Mouse (Mus musculus) lung, embryonic 15.5 days (tissue): ENCODE measurements around the gene Zpr1. TPM values are rescaled to one million over a fixed set of nuclear protein-coding genes. Genes with fewer than 3 reads are reported as not detected.
A peak's percentile ranks its signal among the peaks of the same experiment; 100 is the strongest.

ENCODE experiments used
- ATAC-seq: fragments of 200-750 bp; cut with Nextera tagmentation; 2 replicates; pipeline ENCODE4 v1.8.0; 2017; ENCODE audit warnings: moderate number of reproducible peaks, borderline replicate concordance; ENCODE audit not compliant: low FRiP score, low TSS enrichment; ENCODE audit errors: extremely low read depth
- H3K27ac ChIP-seq: fragments of 300-500 bp; sonication (generic); 2 replicates; pipeline ENCODE4 v1.5.1; 2015; ENCODE audit warnings: moderate library complexity, mild to moderate bottlenecking, inconsistent platforms
- H3K27me3 ChIP-seq: fragments of 300-500 bp; sonication (generic); 2 replicates; pipeline ENCODE4 v1.6.1; 2015; ENCODE audit warnings: inconsistent platforms
- H3K36me3 ChIP-seq: fragments of 300-500 bp; sonication (generic); 2 replicates; pipeline ENCODE4 v1.6.1; 2015; ENCODE audit warnings: inconsistent platforms
- H3K4me1 ChIP-seq: fragments of 300-500 bp; sonication (generic); 2 replicates; pipeline ENCODE4 v1.6.1; 2015; ENCODE audit warnings: inconsistent platforms
- H3K4me2 ChIP-seq: fragments of 300-500 bp; sonication (generic); 2 replicates; pipeline ENCODE4 v1.6.1; 2015; ENCODE audit warnings: inconsistent platforms, mild to moderate bottlenecking, moderate library complexity
- H3K4me3 ChIP-seq: fragments of 300-500 bp; sonication (generic); 2 replicates; pipeline ENCODE4 v1.5.1; 2015; ENCODE audit warnings: mild to moderate bottlenecking, inconsistent platforms
- H3K9ac ChIP-seq: fragments of 300-500 bp; sonication (generic); 2 replicates; pipeline ENCODE4 v1.6.1; 2015; ENCODE audit warnings: inconsistent platforms
- H3K9me3 ChIP-seq: fragments of 300-500 bp; sonication (generic); 2 replicates; pipeline ENCODE4 v1.6.1; 2016; ENCODE audit warnings: inconsistent platforms
- WGBS: fragments of 180-500 bp; shearing (Covaris S2); methylation state at CpG from one replicate; pipeline ENCODE4 v1.1.7; 2015; 5-methylcytosine and 5-hydroxymethylcytosine counted together
- polyA plus RNA-seq: library from polyadenylated mRNA; unstranded; fragments of >200 nt; fragmentation: Nextera tagmentation; extraction: Ambion mirVana; gene quantifications from 2 replicates; pipeline ENCODE4 v1.2.1, GENCODE M21; 2015

Gene Zpr1
- 51.0 and 53.8 TPM in 2 replicates for polyA plus RNA-seq

DNA sequence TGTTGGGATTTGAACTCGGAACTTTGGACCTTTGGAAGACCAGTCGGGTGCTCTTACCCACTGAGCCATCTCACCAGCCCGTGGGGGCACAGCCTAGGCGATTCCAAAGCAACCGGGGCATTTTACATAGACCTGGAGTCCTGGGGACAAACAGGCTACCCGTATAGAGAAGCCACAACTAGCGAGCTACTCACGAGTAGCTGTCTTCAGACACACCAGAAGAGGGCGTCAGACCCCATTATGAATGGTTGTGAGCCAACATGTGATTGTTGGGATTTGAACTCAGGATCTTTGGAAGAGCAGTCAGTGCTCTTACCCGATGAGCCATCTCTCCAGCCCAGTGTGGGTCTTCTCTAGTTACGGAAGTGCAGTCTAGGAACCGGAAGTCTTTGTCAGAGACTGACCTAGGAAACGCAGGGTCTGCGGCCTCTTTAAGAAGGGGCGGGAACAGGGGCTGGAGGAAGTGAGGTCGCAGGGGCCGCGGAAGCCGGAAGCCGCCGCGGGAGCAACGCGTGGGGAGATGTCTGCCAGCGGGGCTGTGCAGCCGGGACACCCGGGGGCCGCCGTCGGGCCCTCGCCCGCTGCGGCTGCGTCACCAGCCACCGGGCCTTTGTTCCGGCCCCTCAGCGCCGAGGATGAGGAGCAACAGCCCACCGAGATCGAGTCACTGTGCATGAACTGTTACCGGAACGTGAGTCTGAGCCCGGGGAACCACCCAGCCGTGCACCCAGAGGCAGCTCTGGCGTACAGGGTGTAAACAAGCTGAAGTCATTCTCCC is at the start of gene Zpr1:
Gene Zpr1, plus strand, starts transcription at position 388 of the 778 bp plus-strand sequence.
- peak within 1 kb of the TSS; percentile 87 for H3K4me3 ChIP-seq
- H3K9me3 ChIP-seq = no peaks in the 10 kb centered on the region
- H3K4me2 ChIP-seq = peak within 1 kb of the TSS; percentile 81
- peaks cover 11% of the 10 kb centered on the region for H3K4me1 ChIP-seq
- 5% methylated on average over 45 of the region's 45 CpGs for WGBS
- H3K27ac ChIP-seq = peak within 1 kb of the TSS; percentile 55
- H3K27me3 ChIP-seq = peaks cover 27% of the 10 kb centered on the region; the same call in 1 of the 2 replicates
- peak; percentile 94 for ATAC-seq
- H3K36me3 ChIP-seq = peaks cover 36% of the 10 kb centered on the region
- peak within 1 kb of the TSS; percentile 56 for H3K9ac ChIP-seq

DNA sequence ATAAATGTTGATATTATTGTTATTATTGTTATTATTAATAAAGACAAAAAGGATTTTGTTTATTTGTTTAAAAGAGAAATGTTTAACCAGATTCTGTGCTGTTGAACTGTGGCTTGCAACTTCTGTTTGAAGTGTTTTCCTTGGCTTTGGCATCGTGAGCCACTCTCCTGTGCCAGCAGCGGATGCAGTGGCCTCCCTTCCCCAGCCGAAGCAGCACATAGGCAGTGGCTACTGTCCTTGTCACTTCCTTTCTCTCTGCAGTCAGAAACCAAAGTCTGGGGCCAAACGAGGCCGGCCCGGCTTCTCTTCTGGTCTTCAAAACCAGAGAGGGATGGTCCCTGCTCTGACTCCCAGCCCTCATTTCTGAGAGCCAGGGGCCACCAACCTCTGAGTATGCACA is 49.8 kb upstream of the Zpr1 start:
- H3K9me3 ChIP-seq = no peaks in the 10 kb centered on the region
- H3K27me3 ChIP-seq = no peaks in the 10 kb centered on the region
- peaks cover 32% of the 10 kb centered on the region; the same call in 1 of the 2 replicates for H3K36me3 ChIP-seq
- no peak for ATAC-seq
- no peak overlapping the region for H3K9ac ChIP-seq
- 69% methylated on average over 6 of the region's 6 CpGs for WGBS
- H3K4me1 ChIP-seq = no peaks in the 10 kb centered on the region
- H3K4me3 ChIP-seq = no peak overlapping the region
- no peak overlapping the region for H3K27ac ChIP-seq
- no peak overlapping the region for H3K4me2 ChIP-seq

DNA sequence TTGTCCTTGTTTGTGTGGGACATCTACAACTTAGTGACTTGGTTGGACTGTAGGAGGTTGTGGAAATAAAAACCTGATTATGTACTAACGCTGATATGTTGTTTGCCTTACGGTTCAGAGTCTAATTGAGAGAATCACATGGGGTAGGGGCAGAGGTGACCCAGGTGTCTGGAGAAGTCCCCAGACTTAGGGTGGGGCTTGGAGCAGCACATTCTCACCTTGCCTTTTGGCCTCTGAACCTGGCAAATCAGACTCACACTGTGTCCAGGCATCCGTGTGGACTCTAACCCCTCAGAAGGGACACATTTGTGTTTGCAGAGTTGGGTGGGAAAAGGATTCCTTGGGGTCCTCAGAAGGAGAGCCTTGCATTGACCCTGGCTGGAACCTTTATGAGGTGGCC is 48.8 kb upstream of the Zpr1 start:
- Histone ChIP-seq H3K4me1 (no peaks in the 10 kb centered on the region), H3K9ac (no peak overlapping the region), H3K9me3 (no peaks in the 10 kb centered on the region), H3K27ac (no peak overlapping the region), H3K4me2 (no peak overlapping the region), H3K36me3 (peaks cover 32% of the 10 kb centered on the region; the same call in 1 of the 2 replicates), H3K27me3 (no peaks in the 10 kb centered on the region), H3K4me3 (no peak overlapping the region)
- ATAC-seq = no peak
- 76% methylated on average over 3 of the region's 3 CpGs for WGBS

DNA sequence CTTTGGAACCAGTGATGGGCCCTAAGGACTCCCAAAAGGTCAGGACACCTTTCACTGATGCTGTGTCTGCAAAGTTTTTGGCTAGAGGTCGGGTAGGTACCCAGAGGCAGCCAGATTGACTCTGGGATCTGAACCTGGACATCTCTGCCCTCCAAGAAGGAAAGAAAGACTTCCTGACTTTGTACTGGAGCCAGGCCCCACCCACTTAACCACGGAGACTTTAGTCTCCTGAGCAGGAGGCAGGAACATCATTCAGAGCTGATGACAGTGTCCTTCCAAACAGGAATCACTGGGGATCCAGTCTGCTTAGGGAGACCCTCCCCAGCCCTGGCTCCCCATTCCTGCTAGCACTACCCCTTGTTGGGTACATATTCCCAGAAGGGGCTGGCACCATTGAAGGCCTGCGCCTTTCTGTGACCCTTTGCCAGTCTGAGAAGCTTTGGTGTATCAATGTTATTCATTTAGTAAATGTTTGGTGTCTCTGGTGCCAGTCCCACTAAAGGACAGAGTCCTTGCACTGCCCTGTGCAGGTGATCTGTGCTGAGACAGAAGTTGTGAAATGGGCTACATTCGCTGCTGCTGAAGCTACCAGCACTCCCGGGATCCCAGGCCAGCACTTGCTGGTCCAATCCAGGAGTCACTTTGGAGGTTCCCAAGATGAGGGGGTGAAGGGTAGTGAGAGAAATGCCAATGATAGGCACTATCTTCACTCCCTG is 47.8 kb upstream of the Zpr1 start:
- no peak overlapping the region for H3K4me3 ChIP-seq
- WGBS = 62% methylated on average over 5 of the region's 5 CpGs
- H3K9ac ChIP-seq = no peak overlapping the region
- H3K4me1 ChIP-seq = peaks cover 6% of the 10 kb centered on the region
- H3K4me2 ChIP-seq = no peak overlapping the region
- ATAC-seq = no peak
- peaks cover 26% of the 10 kb centered on the region; the same call in 1 of the 2 replicates for H3K36me3 ChIP-seq
- no peak overlapping the region for H3K27ac ChIP-seq
- H3K27me3 ChIP-seq = no peaks in the 10 kb centered on the region
- H3K9me3 ChIP-seq = no peaks in the 10 kb centered on the region

DNA sequence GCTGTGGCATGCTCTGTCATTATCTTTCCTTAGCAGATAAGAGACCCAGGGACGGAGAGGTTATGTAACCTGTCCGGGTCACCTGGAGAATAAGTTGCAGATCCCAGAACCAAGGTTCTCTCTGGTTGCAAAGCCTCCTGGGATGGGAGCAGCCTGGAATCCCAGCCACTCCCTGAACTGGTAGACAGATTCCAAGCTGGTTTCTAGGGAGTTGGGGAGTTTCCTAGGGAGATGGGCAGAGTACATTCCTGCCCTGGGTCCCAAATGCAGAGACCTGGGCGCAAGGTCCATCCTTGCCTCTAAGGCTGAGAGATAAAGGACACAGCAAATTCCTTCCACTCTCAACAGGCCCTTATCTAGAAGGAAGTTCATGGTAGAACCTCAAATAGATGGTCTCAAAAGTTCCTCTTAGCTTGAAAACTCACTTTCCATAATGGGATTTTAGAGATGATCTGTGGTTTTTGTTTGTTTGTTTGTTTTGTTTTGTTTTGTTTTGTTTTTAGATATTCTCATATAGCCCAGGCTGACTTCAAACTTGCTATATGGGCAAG is 45.7 kb upstream of the Zpr1 start:
- ATAC-seq = no peak
- 78% methylated on average over 3 of the region's 3 CpGs for WGBS
- H3K9me3 ChIP-seq = no peaks in the 10 kb centered on the region

DNA sequence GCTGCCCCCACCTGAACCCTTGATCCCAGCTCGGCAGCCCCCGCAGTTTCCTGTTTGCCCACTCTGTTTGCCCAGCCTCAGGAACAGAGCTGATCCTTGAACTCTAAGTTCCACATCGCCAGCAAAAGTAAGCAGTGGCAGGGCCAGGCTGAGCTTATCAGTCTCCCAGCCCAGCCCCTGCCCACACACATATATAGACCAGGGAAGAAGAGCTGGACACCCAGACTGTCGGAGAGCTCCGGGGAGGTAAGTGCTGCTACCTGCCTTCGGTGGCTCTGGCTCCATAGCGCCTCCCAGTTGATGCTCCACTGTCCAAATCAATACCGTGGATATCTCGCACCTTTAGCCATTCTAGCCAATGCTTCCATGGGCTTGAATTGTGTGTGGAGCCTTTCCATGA is 44.4 kb upstream of the Zpr1 start, which contains the start of gene Apoa1:
Gene Apoa1, plus strand, starts transcription at position 90 of the 400 bp plus-strand sequence.
- H3K4me3 ChIP-seq = no peak within 1 kb of the TSS
- H3K27ac ChIP-seq = no peak within 1 kb of the TSS
- H3K9ac ChIP-seq = no peak within 1 kb of the TSS
- H3K4me1 ChIP-seq = peaks cover 13% of the 10 kb centered on the region
- 32% methylated on average over 9 of the region's 9 CpGs for WGBS
- no peaks in the 10 kb centered on the region for H3K36me3 ChIP-seq
- H3K27me3 ChIP-seq = no peaks in the 10 kb centered on the region
- H3K4me2 ChIP-seq = no peak within 1 kb of the TSS
- ATAC-seq = no peak
- no peaks in the 10 kb centered on the region for H3K9me3 ChIP-seq

More for the DNA sequence above, 45.7 kb upstream of the Zpr1 start:
- Histone ChIP-seq H3K4me2 (no peak overlapping the region), H3K27me3 (no peaks in the 10 kb centered on the region), H3K4me3 (no peak overlapping the region), H3K27ac (no peak overlapping the region), H3K9ac (no peak overlapping the region), H3K36me3 (peaks cover 9% of the 10 kb centered on the region; the same call in 1 of the 2 replicates), H3K4me1 (peaks cover 13% of the 10 kb centered on the region)

DNA sequence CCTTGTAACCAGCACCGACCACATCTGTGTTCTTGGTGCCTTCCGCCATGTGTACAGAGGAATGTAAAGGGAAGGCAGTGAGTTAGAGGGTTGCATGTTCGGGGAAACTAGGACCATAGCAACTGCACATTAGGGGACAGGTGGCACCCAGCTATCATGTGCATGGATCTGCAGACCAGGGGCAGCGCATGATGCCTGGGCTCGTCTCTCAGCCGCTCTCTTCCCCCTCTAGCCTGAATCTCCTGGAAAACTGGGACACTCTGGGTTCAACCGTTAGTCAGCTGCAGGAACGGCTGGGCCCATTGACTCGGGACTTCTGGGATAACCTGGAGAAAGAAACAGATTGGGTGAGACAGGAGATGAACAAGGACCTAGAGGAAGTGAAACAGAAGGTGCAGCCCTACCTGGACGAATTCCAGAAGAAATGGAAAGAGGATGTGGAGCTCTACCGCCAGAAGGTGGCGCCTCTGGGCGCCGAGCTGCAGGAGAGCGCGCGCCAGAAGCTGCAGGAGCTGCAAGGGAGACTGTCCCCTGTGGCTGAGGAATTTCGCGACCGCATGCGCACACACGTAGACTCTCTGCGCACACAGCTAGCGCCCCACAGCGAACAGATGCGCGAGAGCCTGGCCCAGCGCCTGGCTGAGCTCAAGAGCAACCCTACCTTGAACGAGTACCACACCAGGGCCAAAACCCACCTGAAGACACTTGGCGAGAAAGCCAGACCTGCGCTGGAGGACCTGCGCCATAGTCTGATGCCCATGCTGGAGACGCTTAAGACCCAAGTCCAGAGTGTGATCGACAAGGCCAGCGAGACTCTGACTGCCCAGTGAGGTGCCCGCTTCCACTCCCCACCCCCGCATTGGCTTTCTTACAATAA is 43.1 kb upstream of the Zpr1 start:
- 15% methylated on average over 37 of the region's 37 CpGs for whole genome bisulfite sequencing
- H3K4me1 ChIP-seq = peaks cover 13% of the 10 kb centered on the region
- H3K4me2 ChIP-seq = peak overlapping the region; percentile 87
- peak overlapping the region; percentile 49 for H3K9ac ChIP-seq
- H3K27ac ChIP-seq = no peak overlapping the region
- ATAC-seq = peak; percentile 85
- H3K27me3 ChIP-seq = no peaks in the 10 kb centered on the region
- peak overlapping the region; percentile 46 for H3K4me3 ChIP-seq
- H3K36me3 ChIP-seq = no peaks in the 10 kb centered on the region
- H3K9me3 ChIP-seq = no peaks in the 10 kb centered on the region

DNA sequence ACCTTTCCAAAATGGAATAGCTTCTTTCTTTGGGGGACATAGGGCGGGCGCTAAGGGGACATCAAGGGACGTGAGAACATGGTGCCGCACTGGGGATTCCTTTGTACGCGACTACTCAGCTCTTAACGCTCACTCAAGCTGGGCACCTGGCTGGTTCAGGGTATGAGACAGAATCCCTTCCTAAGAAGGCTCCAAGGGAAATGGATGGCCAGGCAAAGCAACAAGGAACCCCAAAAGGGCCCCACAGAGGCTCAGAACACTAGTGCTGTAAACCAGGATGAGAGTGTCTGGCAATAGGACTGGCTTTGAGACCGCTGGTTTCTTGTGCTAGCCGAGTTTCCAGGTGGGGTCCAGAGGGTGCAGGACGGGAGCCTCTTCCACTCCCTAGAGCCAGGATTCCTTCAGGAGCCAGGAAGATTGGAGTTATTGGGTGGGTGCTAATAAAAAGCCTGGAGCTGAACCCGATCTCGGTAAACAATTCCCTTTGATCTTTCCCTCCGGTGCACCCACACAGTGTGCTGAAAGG is 42.4 kb upstream of the Zpr1 start:
- peak overlapping the region; percentile 87 for H3K4me2 ChIP-seq
- 11% methylated on average over 13 of the region's 13 CpGs for WGBS
- H3K4me1 ChIP-seq = peaks cover 13% of the 10 kb centered on the region
- H3K27ac ChIP-seq = no peak overlapping the region
- no peaks in the 10 kb centered on the region for H3K36me3 ChIP-seq
- peak overlapping the region; percentile 49 for H3K9ac ChIP-seq
- H3K4me3 ChIP-seq = peak overlapping the region; percentile 46
- ATAC-seq = no peak
- H3K9me3 ChIP-seq = no peaks in the 10 kb centered on the region
- H3K27me3 ChIP-seq = no peaks in the 10 kb centered on the region

DNA sequence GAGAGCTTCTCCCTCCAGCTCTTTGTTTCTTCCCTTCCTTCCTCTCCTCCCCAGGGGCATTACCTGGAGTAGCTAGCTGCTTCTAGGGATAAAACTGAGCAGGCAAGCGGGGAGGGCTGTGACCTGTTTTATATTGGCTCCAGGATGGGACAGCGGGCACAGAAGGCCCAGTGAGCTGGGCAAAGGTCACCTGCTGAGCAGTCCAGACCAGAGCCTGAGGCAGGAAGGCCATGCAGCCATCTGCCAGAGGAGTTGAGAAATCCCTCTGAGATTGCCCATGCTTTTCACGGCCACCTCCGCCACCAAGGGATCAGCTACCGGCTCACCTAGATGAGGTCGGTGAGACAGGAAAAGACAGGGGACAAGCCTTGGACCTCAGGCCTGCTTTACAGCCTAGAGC is 37.7 kb upstream of the Zpr1 start:
- no peaks in the 10 kb centered on the region for H3K36me3 ChIP-seq
- H3K4me3 ChIP-seq = no peak overlapping the region
- H3K4me2 ChIP-seq = no peak overlapping the region
- H3K27me3 ChIP-seq = no peaks in the 10 kb centered on the region
- peaks cover 6% of the 10 kb centered on the region; the same call in 1 of the 2 replicates for H3K4me1 ChIP-seq
- H3K27ac ChIP-seq = no peak overlapping the region
- ATAC-seq = no peak
- no peaks in the 10 kb centered on the region for H3K9me3 ChIP-seq
- 90% methylated on average over 6 of the region's 6 CpGs for WGBS
- no peak overlapping the region for H3K9ac ChIP-seq

DNA sequence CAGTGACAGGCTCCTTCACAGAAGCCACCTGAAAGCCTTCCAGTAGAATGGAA is 37.4 kb upstream of the Zpr1 start, which contains the start of gene Apoc3:
Gene Apoc3, minus strand, starts transcription at position 41 of the 53 bp plus-strand sequence.
- no peak within 1 kb of the TSS for H3K27ac ChIP-seq
- no peaks in the 10 kb centered on the region for H3K36me3 ChIP-seq
- H3K9me3 ChIP-seq = no peaks in the 10 kb centered on the region
- H3K4me3 ChIP-seq = no peak within 1 kb of the TSS
- no peaks in the 10 kb centered on the region for H3K27me3 ChIP-seq
- H3K9ac ChIP-seq = no peak within 1 kb of the TSS
- no peak for ATAC-seq
- H3K4me2 ChIP-seq = no peak within 1 kb of the TSS
- peaks cover 4% of the 10 kb centered on the region; the same call in 1 of the 2 replicates for H3K4me1 ChIP-seq

DNA sequence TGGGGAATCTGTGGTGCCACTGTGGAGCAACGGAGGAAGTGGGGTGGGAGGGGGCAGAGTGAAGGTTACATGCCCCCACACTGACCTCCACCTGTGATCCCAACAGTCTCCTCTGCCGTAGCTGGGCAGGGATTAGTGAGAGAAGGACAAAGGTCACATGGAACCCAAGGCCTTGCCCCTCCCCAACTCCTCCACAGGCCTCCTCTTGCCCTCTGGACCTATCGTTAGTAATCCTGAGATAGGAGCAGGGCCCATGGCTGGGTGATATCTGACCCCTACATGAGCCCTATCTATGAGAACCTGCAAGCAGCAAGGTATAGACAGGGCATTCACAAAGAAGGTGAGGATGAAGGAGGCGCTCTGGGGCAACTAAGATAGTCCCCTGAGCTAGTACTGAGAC is 37.2 kb upstream of the Zpr1 start:
- no peak overlapping the region for H3K27ac ChIP-seq
- H3K9me3 ChIP-seq = no peaks in the 10 kb centered on the region
- H3K36me3 ChIP-seq = no peaks in the 10 kb centered on the region
- ATAC-seq = no peak
- H3K4me3 ChIP-seq = no peak overlapping the region
- 0 out of 2 replicates have a peak, but pooled peaks cover 2% of the 10 kb centered on the region for H3K4me1 ChIP-seq
- no peak overlapping the region for H3K4me2 ChIP-seq
- H3K27me3 ChIP-seq = no peaks in the 10 kb centered on the region
- no peak overlapping the region for H3K9ac ChIP-seq
- WGBS = 47% methylated on average over 4 of the region's 4 CpGs
